Mouse (Mus musculus) thymus, postnatal 0 days (tissue): Measurements from ENCODE around the gene Fam221b. TPM values are rescaled to one million over a fixed set of nuclear protein-coding genes. Genes with fewer than 3 reads are reported as not detected.

ENCODE experiments used
- DNase-seq: peaks from one replicate; pipeline ENCODE4 v3.0.0-alpha.2; 2015; ENCODE audit warnings: low spot score
- polyA plus RNA-seq: library from polyadenylated mRNA; unstranded; fragments of >200 nt; fragmentation: Nextera tagmentation; extraction: Ambion mirVana; gene quantifications from 2 replicates; pipeline ENCODE4 v1.2.1, GENCODE M21; 2015

The Fam221b gene
- polyA plus RNA-seq, 1 experiment from 2014 or later = 3.3 TPM

DNA sequence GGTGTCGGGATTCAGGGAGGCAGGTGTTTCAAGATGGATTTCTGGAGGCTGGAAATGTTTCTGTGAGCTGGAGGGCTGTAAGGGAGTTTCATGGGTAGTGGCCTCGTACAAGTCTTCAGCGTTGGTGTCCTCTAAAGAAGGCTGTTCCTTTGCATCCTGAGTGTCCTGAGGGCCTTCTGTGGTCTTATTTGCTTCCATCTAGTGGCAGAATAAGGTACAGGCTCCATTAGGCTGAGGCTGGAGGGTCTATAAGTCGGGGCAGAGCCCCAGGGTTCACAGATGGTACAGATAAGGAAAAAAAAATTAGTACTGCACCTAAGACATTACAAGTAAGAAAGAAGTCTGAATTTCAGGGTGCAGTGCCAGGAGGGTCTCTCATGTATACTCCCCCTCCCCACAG is 2.5 kb downstream of the Fam221b start:
- peak; percentile 27 for DNase-seq

DNA sequence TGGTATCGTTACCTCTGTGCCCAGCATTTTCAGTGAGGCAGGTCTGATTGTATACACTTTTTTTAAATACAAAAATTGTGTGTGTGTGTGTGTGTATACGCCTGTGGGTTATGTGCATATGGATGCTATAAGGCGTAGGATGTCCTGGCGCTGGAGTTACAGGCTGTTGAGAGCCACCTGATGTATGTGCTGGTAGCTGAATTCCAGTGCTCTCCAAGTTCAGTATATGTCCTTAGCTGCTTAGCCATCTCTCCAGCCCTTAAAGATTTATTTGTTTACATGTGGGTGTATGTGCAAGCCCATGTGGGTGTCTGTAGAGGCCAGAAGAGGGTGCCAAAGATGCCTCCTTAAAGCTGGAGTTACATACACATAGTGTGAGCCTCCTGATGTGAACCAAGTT is 11.8 kb downstream of the Fam221b start:
- peak; percentile 14 for DNase-seq

DNA sequence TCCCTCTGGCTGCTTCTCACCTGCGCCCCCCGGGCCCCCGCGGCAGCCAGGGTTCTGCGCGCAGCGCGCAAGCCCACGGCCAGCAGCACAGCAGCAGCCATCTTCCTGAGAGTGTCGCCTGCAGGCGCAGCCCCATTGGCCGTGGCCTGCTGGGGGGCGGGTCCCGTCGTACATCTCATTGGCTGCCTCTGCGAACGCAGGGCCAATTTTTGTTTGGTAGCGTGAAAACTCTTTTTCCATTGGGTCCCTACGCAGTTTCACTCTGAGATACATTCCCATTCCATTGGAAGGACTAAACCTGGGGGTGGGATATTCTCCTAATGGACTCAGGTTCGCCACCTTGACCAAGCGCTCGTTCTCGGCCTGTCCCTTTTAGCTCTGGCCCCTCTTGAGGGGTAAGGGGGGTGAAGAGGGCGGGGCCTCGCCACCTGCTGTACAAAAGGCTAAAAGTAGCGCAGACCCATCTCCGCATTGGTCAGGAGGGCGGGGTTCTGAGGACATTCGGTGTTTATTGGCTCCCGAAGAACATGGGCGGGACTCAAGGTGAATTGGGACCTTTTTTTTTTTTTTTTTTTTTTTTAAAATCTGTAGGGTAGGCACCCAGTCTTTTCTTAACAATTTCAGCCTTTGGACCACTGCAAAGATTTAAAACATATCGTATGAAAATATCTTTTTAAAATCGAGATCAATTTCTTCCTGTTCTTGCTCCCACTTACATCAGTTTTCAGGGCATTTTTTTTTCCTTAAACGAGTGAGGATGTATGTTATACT is 12.4 kb downstream of the Fam221b start, which contains the start of gene Hint2:
TSS of gene Hint2 (minus strand) at position 128 of the 771 bp plus-strand sequence.
- peak; percentile 96 for DNase-seq

DNA sequence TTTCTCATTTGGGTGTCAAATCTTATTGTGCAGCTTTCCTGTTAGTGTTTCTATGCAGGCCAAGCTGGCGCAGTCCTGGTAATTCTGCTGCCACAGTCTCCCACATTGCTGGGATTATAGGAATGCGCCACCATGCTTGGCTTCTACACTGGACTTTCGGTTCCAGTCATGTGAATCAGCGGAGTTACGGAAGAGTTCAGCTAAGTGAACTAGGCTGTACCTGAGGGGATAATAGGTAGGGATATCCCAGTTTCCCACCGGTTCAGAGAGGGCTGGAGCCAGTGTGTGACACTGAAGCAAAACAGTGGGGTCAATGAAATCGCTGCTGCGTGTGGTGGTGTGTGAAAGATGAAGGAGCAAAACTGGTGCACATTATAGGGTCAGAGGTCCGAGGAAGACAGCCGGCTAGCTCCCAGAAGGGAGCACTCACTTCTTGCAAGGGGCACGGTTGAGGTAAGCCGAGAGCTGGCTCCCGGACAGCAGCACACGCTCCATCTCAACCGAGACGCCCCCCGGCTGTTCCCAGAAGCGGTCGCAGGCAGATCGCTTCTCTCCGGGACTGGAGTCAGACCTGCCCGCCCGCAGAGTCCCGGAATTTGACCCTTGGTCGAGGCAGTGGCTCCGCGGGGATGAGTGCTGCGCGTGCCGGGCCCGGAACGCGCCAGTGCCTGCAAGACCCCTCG is 13.1 kb downstream of the Fam221b start:
- no peak for DNase-seq

DNA sequence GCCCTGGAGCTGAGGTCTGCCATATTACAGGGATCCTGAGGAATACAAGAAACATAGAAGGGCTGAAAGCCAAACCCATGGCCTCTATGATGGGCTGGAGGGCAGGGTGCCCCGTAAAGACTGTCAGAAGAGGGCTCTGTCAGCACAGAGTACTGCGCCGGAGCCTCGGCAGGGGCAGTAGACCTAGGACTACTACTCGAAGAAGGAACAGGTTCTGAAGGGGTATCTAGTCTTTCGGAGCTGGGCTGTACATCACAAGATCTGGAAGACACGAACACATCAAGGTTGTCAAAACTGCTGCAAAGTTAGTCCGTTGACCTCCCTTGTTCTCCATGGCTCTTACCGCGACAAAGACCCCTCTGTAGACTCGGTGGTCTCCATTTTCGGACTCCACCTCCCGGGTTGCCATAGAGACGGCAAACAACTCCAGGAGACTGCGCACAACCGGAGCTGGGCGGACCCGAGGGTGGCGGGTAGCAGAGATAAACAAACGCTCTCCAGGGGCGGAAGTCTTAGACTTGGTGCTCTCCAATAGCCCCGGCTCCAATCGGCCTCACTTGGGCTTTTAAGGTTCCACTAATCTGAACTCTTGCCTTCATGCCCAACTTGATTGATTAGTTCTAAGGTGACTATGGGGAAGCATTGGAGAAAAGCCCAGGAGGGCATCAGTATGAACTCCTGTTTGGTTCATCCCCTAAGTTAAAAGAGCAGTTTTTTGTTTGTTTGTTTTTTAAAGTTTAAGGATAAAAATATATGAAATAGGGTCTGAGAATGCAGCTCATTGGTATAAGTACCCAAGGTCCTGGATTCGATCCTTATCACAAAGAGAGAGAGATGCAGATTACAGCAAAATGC is 15.6 kb downstream of the Fam221b start, which contains the start of gene Spag8:
TSS of gene Spag8 (minus strand) at position 434 of the 855 bp plus-strand sequence.
- peak; percentile 24 for DNase-seq

DNA sequence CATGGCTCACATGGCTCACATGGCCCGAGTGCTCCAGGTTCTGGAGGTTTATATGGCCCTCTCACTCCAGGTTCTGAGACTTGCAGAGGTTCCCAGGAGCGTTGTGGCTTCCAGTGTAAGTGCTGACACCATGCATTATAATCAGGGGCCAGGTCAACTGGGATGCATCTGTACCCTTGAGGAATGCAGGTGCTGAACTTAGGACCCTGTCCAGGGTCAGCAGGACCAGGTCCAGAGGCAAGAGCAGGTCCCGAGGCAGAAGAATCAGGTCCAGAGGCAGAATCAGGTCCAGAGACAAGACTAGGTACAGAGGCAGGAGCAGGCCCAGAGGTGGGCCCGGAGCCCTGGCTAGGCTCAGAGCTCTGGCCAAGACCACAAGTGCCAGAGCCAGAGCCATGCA is 16.2 kb downstream of the Fam221b start:
- DNase-seq = no peak

DNA sequence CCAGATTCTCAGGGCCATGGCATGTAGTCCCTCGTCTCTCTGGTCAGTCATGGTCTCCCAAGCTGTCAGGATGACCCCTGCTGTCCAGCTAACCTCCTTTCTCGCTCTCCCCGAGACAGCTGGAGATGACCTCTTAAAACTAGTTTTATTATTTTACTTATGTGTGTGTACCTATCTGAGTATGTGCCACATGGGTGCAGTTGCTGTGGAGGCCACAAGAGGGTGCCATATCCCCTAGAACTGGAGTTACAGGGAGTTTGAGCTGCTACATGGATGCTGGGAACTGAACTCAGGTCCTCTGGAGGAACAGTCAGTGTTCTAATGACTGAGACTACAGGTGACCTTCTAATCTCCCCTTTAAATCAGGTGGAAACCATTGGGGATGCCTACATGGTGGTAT is 19.2 kb downstream of the Fam221b start:
- DNase-seq = no peak

DNA sequence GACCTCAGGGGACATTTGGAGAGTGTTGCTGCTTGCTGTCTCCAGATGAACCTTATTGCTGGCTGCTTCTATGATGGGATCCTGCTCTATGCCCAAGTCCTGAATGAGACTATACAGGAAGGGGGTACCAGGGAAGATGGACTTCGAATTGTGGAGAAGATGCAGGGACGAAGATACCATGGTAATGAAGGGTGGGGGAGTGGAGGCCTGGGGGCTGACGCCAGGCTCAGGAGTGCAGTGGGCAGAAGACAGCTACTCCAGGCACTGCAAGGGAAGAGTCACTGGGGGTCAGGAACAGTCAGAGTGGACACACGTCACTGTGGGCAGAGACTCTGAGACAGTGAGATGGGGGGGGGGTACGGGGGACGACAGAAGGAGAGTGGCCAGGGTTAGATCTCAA is 28.5 kb downstream of the Fam221b start:
- DNase-seq = no peak

DNA sequence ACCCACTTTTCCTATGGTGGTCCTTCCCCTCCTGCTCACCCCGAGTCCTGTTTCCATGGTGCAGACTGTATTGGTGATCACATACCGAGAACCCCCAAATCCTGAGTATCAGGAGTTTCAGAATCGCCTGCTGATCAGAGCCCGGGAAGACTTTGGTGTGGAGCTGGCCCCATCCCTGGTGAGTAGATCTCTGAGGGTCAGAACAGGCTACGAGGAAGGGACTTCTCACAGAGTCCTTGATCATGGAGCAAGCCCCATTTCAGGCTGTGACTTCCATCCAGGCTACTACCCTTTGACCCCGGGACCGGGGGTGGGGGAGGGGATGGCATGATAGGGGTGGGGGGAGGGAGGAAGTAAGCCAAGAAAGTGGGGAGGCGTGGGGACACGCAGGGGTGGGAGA is 28.9 kb downstream of the Fam221b start:
- DNase-seq = no peak

DNA sequence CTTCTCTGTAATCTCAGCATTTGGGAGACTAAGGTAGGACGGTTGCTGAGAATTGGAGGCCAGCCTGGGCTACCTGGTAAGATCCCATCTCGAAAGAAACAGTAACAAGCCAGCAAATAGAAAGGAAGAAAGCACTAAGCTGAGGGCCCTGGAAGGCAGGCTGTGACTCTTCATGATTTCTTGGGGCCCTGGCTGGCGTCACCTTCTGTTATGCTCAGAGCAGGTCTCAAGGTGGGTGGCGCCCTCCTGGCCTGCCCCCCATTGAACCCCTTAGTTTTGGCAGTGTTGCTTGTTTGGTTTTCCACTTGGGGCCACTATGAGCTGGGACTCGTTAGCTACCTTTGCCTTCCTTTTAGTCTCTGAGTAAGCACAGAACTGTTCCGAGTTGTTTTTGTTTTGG is 32.2 kb downstream of the Fam221b start:
- DNase-seq = no peak

DNA sequence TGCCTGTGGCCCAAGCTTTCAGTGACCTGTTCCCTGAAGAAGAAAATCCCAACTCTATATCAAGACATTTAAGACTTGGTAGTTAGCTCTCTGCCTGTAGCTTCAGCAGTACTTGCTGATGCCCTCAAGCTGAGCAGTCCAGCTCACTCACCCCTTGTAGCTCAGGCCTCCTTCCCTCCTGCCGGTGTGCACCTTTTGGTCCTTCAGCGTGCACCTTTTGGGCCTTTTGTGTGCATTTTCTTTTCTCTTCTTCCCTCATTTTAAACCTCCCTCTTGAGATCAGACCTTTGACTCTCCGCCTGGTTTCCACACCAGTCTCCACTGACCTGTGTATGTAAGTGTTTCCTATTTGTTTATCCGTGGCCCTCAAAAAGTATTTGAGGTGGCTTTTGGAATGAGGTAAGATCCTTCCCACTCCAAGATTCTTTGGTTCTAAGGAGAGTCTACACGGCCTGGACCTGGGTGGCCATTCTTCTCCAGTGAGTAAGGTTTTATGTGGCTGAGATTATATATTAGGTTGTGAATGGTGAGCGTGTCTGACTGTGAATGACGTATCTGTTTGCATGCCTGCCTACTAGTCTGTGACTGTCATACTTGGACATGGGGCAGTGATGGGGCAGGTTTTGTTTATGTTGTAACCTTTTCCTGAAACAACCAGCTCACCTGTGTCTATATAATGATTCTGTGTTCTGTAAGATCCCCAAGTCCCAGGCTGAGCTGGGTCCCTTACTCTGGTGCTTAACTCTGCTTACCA is 34.1 kb downstream of the Fam221b start:
- DNase-seq = no peak

DNA sequence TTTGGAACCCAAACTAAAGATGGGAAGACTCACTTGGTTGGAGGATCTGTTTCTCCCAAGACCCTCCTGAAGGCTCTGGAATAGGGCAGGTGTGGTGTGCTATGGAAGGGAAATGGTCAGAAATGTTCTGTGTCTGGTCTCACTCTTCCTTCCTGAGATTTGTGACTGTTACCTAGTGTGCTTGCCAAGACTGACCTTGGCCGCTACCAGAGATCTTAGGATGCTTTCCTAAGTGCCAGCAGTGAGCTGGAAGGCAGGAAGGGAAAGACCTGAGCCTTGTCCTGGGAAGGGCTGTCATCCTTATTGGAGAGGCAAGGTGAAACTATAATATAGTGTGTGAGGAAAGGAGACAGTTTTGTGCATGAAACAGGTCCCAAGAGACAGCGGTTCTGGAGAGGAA is 35.2 kb downstream of the Fam221b start:
- DNase-seq = no peak

DNA sequence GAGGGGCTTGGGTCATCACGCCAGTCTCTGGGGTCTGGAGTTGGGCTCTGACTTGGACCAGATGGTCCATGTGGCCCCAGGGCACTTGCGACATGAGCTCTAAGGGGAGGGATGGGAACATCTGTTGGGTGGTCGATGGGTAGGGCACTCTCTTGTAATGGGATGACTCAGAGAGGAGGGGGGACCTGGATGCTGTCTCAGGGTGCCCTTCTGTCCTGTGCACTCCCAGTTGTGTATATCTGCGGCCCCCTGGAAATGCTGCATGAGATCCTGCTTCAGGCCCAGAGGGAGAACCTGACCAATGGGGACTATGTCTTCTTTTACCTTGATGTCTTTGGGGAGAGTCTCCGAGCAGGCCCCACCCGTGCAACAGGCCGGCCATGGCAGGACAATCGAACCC is 35.6 kb downstream of the Fam221b start:
- no peak for DNase-seq

DNA sequence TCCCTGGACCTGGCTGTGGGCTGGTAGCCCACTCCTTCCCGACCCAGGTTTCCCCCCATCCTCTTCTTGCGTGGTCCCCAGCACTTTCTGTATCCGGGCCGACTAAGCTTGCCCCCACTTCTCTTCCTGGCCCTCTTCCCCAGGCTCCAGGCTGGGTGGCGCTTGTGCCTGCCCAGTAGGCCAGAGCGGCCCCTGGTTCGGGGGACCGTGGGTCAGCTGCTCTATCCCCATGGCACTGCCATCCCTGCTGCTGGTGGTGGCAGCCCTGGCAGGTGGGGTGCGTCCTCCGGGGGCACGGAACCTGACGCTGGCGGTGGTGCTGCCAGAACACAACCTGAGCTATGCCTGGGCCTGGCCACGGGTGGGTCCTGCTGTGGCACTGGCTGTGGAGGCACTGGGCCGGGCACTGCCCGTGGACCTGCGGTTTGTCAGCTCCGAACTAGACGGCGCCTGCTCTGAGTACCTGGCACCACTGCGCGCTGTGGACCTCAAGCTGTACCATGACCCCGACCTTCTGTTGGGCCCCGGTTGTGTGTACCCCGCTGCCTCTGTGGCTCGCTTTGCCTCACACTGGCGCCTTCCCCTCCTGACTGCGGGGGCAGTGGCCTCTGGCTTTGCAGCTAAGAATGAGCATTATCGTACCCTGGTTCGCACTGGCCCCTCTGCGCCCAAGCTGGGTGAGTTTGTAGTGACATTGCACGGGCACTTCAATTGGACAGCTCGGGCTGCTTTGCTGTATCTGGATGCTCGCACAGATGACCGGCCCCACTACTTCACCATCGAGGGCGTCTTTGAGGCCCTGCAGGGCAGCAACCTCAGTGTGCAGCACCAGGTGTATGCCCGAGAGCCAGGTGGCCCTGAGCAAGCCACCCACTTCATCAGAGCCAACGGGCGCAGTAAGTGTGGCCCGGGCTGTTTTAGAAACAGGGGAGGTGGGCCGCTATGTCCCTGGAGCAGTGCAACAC is 36.7 kb downstream of the Fam221b start:
- DNase-seq = no peak

DNA sequence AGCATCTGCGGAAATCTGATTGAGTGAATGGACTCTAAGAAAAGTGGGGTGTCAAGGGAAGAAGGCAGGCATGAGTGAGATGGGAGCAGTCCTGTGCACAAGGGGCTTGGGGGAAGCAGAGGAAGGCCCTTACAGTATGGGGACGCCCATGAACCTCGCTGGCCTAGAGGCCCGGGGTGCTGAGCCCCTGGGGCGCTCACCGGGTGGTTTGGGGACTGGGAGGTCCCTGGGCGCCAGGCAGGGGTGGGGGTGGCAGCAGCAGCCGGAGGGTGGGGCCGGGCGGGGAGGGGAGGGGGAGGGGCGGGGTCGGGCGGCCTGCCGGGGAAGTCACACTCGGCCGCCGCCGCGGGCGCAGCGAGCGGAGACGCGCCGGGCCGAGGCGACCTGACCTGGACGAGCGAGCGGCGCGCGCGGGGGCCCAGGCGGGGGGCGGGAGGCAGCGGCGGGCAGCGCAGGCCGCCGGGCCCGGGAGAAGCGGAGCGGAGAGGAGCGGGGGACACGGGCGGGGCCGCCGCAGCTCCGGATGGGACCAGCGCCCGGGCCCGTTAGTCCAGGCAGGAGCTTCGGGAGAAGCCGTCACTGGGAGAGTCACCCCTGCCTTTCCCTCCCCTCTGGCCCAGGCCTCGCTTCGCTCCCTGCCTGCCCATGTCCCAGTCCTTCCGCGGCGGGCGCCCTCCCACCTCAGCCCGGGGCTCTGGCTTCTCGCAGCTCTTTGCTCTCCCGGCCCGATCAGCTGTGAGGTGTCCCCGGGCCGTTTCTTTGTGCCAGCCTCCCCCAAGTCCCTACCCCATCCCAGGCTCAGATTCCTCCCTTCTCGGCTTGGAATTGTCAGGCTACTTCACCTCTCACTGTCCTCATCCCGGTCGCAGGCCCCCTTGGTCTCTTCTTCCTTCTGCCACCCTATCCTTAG is 37.6 kb downstream of the Fam221b start, which contains the start of gene Npr2:
TSS of gene Npr2 (plus strand) at position 890 of the 910 bp plus-strand sequence.
- no peak for DNase-seq

DNA sequence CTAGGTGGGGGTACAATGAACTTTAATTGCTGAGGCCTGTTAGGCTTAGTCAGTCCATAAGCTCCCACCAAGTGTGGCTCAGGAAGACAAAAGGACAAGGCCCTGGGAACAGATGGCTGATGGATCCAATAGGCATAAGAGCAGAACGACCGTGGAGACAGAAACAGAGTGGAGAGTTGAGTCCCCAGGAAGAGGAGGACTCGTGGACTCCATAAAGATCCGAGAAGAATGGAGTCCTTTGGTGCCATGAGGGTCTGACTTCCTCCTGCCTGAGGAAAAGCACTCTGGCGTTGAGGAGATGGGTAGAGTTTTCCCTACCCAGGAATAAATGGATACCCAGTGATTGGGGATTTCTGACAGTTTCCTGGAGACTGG is 38.3 kb downstream of the Fam221b start:
- DNase-seq = no peak

DNA sequence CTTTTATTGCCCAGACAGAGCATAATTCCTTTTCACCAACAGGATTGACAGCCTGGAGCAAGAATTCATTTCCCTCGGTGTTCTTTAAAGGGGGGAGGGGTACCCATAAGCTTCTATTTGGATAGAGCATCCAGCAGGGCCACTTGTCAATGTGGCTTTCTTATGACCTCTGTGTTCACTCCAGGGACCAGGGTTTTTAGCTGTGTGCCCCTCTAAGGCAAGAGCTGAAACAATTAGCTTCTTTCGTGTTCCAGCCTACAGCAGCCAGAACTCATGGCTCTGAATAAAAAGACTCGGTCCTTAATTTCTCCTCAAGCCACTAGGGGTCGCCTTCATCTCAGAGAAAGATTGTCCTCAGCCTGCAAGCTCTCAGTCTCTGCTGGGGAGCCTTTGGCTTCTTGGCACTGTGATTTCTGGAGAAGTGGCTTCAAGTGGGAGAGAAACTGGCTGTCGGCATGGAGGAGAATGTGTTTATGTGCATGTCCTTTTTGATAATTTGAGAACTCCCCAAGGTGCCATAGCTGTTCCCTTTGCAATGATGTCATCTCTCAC is 38.8 kb downstream of the Fam221b start:
- peak; percentile 74 for DNase-seq

DNA sequence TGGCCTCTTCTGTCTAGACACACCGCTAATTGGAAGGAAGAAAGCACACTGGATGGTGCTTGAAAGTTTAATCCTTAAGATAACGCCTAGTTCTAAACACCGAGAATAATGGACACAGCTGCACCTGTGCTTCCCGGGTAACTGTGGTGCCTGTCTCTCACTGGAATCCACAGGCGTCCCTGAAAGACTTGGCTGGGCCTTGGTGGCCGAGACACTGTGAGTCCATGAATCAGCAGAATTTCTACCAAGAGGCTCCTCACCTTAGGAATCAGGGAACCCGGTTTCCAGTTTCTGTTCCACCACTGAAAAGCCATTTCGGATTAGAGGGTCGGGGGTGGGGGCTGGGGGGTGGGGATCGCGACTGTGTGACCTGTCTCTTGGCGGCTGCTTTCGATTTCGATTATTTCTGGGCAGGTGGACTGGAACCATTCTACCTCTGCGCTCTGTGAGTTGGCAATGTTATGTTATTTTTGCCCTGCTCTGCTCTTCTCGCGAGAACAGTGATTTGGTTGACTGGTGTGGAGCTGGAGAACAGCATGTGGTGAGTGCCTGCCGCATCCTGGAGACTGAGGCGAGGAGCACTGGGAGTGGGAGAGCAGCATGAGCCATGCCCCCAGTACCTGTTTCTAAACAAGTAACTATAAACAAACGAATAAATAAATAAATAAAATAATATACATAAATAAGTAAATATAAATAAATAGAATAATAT is 39.7 kb downstream of the Fam221b start:
- DNase-seq = no peak
